Mouse (Mus musculus): ENCODE results near the gene Plekha8.

Plekha8 gene

DNA sequence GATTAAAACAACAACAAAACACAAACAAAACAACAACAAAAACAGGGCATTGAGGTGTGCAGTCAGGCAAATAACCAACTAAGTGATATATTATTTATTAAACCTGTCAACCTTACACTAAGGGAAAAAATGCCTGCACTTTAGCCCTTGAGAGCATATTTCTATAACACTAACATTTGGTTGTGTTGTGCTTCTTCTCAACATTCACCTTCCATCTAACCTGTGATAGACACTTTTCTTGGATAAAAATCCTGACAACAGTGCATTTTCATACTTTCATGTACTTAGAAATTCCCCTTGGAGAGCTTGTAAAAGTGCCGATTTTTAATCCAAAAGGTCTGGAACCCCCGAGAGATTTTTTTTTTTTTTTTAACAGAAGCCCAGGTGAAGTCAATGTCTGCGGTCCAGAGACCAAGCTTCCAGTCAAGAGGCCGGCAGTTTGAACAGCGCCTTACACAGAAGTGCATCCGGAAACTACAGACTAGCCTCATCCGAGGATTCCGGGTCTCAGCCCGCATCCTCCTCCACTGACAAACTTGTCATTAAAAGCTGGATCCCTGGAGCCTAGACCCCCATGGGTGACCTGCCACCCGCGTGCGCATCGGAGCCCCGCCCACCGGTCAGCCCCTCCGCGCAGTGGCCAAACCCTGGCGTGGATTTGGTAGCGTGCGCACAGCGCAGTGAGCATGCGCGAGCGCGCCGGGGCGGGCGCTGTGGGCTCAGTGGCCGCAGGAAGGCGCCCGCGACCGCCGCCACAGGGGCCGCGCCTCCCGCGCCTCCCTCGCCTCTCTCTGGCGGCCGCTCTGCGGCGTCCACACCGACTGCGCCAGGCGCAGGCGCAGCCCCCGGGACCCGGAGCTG is at the start of gene Plekha8:
Plekha8 (plus strand) TSS at position 643 of the 861 bp plus-strand sequence.
- peak; percentile 83 to 89 for DNase-seq

DNA sequence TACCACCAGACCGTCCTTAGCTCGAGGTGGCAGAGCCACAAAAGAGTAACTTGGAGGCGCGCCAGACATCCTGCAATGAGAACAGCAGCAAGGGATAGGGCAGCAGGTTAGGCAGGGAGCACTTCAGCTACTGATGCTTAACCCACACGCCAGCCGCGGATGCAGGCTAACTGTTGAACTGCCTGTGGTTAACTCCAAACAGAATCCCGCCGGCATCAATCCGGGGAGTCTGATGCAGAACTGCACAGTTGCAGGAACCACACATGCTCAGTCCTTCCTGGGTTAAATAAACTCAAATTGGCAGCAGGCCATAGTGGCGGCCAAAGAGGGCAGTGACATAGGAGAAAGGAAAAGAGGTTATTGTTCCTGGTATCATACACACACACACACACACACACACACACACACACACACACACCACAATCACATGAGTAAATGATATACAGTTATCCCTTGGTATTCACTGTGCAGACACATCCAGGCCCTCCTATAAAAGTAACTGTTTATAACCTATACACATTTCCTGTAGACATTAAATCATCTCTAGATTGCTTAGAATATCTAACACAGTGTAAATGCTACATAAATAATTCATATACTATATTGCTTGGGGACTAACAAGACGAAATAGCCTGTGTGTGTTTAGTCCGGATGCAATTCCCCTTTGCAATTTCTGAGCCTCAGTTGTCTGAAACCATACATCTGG is 46.4 kb upstream of the Plekha8 start:
- no peak for DNase-seq

DNA sequence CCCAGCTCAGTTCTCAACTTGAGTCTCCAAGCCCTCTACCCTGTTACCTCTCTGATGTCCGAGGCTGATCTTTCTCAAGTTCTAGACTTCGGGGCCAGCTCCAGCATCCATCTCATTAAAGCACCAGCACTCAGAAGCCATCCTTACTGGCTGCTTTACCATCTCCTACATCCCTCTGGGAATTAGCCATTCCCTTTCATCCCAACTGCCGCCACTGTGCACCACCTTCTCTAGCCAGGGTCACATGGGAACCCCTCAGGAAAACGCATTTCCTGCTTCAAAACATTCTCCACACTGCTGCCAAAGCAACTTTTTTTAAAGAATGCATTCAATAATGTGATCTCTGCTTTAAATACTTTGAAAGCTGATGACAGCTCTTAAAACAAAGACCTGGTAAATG is 45.6 kb upstream of the Plekha8 start:
- DNase-seq, result no peak

DNA sequence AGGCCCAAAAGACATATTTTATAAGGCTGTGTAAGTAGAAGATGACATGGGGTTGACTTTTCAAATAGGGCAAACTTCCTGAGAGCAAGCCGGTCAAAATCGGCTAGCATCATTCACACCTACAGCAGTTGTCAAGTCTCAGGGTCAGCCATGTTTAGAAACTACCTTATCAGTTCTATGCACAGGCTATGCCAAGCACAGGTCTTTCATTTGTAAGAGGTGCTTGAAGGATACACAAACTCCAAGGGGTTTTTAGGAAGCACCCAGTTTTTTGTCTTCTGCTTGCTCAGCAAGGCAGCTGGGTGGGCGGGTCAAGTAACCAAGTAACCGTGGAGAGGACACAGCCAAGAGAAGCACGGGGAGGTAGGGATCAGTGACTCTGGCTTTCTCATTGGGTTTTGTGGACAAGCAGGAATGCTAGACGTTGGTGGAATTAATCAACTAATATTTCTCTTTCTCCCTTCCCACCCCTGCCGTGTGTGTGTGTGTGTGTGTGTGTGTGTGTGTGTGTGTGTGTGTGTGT is 44.0 kb upstream of the Plekha8 start:
- no peak for DNase-seq

DNA sequence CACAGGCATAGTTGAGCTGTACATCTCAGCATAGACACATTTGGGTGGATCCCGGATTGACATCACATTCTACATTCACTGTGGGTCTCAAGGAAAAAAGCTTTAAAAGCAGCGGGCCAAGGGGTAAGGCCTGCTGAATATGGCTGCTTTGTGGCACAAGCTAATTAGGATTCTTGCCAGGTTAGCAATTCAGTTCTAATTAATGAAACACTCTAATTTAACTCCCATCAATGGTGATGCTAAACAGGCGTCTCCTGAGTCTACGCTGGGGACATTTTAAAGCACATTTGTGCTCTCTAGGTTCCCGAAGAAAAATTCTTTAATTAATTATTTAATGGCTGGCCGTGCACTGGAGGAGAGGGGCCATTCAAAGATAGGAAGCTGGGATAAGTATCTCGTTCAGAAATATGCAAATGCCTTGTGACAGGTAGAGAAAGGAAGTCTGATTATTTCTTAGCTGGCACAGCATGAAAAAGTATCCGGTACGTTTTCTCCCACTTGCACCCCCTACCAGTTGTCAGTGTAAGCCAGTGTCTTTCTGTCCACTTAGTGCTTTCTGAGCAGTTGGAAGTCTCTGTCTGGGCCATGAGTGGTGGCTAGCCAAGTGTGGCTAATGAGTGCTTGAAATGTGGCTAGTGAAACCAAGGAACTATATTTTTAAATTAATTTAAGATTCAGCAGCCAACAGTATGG is 42.0 kb upstream of the Plekha8 start:
- no peak for DNase-seq

DNA sequence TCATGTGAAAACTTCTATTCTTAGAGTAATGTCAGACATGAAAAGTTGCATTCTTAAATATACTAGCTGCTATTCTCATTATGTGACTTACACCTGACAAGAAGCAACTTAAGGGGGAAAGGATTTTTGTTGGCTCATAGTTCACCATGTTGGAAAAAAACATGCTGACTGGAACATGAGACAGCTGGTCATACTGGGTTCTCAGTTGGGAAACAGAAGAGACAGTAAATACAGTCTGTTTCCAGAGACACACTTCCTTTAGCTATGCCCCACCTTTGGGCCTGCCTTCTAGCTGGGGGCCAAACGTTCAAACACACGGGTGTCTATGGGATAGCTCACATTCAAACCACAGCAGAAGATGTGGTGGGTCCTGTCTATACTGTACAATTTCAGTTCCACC is 41.3 kb upstream of the Plekha8 start:
- no peak for DNase-seq

DNA sequence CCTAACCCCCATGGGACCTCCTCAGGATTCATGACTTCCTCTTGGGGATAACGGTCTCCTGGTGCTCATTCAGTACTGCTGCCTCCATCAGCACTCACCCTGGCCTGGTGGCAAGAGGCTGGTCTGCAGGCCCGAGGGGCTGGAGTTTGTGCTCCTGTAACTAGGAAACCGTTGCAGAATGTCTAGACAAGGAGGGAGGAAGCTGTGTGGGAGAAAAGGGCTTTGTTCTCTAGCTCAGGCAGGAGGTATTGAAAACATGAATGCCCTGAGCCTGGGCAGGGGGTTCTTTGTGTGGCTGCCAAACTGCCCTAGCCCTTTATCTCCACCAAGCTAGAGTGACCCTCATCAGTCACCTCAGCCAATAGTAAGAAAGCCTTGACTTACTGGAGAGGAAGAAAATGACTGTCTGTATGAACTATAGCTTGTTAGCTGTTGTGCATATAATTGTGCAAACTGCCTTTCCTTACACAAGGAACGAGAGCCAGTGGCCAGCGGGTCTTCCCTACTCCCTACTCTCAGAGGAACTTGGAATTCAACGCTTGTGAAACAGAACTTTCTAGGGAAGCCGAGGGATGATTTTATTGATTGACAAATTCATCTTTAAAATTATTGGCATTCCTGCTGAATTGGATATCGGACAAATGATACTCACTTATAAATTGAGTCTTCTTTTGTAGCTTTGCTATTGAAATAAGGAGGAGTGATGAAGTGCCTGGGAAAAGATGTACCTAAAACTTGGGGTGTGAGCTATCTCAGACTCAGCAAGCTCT is 40.4 kb upstream of the Plekha8 start:
- no peak for DNase-seq

DNA sequence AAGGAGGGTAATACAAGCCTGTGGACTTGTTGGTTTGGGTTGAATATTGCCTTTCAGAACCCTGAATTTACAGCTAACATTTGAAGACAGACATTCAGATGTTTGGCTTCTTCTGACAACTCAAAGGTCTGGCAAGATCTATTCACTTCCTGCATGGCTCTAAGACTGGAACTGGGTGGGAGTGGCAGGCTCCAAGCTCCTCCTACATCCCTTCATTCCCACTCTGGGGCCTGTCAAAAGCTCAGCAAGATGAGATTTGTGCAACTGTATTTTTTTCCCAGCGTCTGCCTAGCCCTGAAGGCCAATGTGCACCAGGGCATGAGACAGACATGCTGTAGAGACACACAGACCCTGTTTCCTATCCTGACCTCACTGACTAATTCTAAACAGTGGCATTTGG is 39.1 kb upstream of the Plekha8 start:
- no peak for DNase-seq

DNA sequence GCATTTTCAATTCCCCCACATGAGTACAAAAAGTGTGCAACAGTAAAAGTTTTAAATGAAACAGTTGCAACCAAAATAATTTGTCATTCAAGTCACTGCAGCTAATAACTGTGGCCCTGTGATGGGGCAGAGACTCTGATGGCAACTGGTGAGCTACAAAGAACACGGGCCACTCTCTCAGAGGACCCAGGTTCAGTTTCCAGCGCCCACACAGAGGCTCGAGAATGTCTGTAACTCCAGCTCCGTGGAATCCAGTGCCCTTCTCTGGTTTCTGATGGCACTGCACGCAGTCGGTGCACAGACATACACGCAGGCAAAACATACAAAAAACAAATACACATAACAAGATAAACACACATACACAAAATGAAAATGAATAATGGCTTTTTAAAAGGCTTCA is 37.2 kb upstream of the Plekha8 start:
- DNase-seq, result no peak

DNA sequence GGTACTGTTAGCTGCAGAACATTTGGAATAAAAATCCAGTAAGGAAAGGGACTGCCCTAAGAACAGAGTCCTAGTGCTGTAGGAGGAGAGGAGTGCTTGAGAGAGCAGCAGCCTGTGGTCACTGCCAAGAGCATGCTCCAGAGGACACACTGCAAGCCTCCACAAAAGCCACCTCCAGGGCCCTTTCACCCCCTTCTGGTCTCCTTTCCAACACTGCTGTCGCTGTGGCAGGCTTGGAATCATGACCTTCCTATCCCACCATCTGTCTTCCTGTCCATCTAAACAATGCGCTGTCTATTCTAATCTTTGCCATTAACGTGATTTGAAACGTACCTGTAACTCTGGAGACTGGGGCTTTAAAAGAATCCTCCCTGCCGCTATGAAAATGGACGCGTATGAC is 36.4 kb upstream of the Plekha8 start:
- no peak for DNase-seq

DNA sequence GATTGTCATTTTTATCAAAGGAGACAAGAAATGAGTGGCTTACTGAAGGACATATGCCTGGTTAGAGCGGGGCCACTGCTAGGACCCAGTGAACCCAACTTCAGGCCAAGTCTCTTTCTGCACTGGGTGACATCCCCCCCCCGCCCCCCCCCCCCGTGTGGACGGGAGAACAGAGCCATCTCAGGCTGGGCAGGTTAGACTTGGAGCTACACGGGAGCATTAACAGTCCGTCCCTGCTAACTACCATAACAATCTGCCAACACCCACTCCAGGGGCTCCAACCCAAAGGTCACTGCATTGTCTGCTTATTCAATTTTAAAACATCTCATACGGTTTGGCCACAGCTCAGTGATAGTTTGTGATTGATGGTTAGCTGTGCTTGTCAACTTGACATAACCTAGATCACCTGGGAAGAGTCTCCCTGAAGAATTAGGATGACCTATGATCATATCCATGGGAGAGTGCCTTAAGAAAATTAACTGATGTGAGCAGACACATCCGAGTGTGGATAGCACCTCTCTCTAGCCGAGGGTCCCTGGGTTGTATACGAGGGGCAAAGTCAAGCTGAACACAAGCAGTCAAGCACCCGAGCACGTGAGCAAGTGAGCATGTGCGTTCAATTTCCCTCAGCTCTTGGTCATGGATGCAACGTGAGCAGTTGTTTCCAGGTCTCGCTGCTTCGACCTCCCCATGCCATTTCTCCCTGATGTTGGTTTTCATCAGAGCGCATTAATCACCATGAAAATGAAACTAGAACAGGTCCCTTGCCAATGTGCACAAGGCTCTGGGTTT is 32.7 kb upstream of the Plekha8 start:
- no peak for DNase-seq

DNA sequence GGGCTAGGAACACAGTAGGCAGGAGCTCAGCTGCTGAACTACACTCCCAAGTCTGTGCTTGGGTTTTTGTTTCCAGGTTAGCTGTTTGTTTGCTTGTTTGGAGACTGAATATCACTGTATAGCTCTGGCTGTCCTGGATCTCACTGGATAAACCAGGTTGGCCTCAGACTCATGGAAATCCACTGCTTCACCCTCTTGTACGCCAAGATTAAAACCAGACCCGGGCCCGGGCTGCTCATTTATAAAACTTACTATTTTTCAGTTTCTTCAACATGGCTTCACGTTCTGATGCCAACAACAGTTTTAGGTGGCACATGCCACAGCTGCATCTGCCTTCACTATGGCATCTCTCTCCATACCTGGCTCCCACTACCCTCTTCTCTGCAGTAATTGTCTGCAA is 31.4 kb upstream of the Plekha8 start:
- DNase-seq, result no peak

DNA sequence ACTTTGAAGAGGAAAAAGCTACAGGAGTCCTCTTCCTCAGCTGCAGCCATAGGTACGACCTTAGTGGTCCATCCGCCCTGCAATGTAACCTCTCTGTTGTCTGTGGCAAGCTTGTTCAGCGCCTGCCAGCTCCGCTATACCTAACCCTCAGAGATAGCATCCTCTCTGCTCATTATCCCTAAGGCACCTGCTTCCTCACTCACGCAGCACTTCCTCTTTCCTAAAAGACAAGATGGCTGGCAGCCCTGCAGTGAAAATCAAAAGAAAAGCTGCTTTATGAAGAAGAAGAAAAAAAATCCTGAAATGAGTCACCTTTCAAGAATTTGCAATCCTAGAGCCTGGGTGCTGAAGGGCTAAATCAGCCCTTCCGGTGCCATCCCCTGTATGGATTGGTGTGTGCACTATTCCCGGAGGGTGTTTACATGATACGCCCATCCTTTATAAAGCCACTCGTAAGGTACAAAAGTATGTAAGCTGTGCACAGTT is 30.4 kb upstream of the Plekha8 start:
- DNase-seq, result no peak

DNA sequence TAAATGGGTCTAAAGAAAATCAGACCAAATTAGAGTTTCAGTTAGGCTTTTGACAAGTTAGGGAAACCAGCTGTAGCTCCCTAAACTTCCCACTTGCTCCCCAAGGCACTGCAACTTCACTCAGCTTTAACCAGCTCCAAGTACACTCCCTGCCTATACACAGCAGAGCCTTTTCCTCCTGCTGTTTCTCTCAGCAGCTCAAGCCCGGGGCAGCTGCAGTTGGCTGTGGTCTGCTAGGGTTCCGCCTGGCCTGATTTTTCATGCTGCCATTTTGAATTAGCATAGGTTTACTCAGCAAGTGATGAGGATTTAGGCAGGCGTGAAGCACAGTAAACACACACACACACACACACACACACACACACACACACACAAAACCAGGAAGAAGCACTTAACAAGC is 29.9 kb upstream of the Plekha8 start:
- no peak for DNase-seq

DNA sequence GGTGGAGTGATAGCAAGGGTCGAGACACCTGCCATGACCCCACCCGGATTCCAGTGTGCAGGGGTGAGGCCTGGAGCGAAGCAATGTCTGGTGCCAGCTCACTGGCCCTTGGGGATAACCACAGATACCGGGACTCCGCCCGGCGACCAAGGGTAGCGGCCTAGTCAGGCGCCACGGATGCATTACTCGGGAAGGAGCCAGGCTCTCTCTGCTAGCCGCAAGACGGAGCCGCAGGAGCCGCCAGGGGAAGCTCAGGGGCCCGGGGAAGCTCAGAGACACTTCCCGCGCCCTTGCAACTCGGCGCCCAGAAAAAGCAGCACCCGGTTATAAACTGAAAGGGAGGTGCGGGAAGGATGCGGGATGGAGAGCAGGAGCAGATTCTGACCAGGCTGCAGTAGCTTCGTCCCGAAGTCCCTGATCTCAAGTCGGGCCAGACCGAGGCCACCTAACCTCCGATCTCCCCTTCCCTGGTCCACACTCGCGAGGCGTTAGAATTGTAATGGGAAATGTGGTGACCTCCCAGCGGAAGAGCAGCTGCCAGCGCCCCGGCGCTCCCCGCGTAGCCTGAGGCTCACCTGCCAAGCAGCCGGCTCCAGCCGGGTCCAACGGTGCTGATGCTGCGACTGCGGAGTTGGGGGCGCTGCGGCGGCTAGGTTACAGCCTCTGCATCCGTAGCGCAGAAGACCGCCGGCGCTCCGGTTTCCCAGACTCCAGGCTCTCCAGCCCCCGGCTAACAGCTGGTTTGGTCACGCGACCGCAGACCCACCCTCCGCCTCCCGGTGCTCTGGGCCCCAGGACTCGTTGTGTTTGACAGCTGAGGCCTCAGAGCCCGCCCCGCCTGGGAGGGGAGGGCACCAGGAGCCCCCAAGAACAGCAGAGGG is 29.0 kb upstream of the Plekha8 start, which contains the start of gene Scrn1:
Scrn1 (minus strand) TSS at position 825 of the 881 bp plus-strand sequence.
- peak in 1 of 2 experiments; percentile 7 for DNase-seq

DNA sequence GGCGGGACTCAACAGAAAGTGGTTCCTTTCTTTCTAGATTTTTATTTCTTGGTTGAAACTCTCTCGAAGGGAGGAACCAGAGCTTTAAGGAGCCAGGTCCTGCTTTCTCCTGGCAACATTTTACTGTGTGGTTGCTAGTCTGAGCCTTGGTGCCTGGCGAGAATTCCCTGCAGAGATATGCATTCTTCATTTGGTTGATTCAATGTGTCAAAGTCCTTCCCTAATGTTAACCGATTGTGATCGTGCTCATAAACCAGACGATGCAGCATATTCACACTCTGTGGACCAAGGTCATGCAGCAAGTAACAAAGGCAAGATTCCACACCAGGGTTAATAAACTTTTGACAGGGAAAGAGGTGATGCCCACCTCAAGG is 28.4 kb upstream of the Plekha8 start:
- DNase-seq, result no peak

DNA sequence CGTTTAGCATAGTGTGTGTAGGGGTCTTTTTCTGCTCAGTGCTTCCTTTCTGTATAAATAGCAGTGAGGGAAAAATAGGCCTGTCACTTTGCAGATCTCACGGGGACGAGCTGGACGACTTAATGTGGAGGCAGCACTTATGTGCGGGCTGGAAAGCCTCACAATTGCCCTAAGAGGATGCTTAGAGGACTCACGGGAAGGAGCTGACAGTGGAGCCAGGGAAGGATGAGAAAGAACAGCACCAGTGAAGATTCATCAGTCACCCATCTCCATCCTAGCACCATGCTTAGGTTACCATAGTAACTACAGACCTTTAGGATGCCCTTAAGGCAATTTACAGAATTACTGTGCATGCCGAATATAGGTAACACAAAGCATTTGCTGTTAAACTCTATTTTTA is 25.1 kb upstream of the Plekha8 start:
- DNase-seq, result no peak

DNA sequence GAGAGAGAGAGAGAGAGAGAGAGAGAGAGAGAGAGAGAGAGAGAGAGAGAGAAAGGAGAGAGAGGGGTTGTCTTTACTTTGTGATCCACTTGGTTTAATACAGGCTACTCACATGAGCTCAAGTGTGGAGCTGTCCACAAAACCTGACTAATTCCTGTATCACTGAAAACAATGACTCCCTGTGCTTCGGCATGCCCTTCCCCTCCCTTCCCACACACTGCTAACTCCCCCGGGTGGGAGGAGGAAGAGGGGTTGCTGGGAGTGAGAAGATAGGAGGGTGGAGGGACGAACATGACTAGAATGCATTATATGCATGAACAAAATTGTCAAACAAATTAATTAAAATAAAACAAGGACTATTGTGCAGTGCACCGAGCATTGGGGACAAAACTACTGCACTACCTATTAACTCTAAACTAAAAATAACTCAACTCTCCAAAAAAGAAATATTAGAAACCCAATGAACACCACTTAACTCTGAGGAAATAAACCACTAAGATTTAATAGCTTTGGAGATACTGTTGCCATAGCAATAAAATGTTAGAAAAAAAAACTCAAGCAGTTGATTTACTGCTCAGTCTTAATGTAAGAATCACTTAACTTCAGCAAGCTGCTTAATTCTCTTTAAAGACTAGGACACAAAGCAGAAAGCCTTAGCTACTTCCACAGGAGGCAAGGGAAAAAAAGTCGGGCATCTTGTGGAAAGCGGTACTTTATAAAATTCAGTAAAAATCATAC is 21.5 kb upstream of the Plekha8 start:
- no peak for DNase-seq

DNA sequence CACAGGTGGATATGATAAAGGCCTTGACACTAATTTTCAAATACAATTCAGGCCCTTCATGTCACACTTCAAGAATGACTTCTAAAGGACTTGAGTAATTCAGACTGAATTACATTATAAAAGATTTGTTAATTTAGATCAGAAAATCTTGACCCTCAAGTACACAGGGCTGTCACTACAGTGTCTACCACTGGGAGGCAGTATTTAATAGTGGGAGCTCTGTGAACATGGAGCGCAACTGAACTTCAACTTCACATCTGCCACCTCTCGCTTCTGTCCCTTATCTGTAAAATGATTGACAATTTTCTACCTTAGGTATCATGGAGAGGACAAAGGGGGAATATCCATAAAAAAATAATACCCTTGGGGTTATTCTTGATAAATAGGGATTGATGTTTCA is 8.7 kb upstream of the Plekha8 start:
- peak in 1 of 2 experiments; percentile 39 for DNase-seq

DNA sequence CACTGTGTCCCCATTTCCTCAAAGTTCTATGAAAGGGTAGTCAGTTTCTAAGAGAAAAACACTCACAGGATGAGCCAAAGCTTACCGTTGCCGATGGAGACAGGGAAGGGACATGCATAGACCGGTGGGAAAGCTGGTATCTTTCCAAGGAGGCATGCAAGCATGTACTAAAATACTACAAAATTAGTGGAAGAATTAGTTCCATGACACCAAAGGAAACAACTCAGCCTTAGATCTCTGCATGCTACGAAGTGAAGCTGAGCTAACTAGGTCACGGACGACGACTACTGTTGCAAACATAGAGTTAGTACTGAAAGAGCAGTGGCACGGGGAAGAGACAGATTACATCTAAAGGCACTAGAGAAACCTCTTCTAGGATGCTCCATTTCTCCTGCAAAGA is 8.0 kb upstream of the Plekha8 start:
- DNase-seq, result no peak
